Mouse (Mus musculus) hindbrain, embryonic 14.5 days (tissue): ENCODE measurements around the gene Cited4. TPM values are rescaled to one million over a fixed set of nuclear protein-coding genes. Genes with fewer than 3 reads are reported as not detected.

Experiments used
- ATAC-seq: fragments of 200-750 bp; cut with Nextera tagmentation; 2 replicates; pipeline ENCODE4 v1.8.0; 2017; ENCODE audit warnings: moderate number of reproducible peaks, mild to moderate bottlenecking, moderate TSS enrichment, moderate library complexity; ENCODE audit not compliant: low FRiP score
- DNase-seq: peaks from one replicate; pipeline ENCODE4 v3.0.0-alpha.2; 2015; ENCODE audit warnings: low spot score
- H3K27ac ChIP-seq: fragments of 300-500 bp; sonication (generic); 2 replicates; pipeline ENCODE4 v1.5.1; 2014; ENCODE audit warnings: mild to moderate bottlenecking, moderate library complexity
- H3K27me3 ChIP-seq: fragments of 300-500 bp; sonication (generic); 2 replicates; pipeline ENCODE4 v1.6.1; 2014; ENCODE audit warnings: mild to moderate bottlenecking, low read length, mixed read lengths; ENCODE audit not compliant: control insufficient read depth, insufficient read depth
- H3K36me3 ChIP-seq: fragments of 300-500 bp; sonication (generic); replicated peaks from 2 replicates; pipeline ENCODE4 v1.6.1; 2014; ENCODE audit not compliant: control insufficient read depth, insufficient read depth
- H3K4me1 ChIP-seq: fragments of 300-500 bp; sonication (generic); replicated peaks from 2 replicates; pipeline ENCODE4 v1.6.1; 2014; ENCODE audit warnings: antibody characterized with exemption, low read length, mixed read lengths; ENCODE audit not compliant: control insufficient read depth, insufficient read depth
- H3K4me2 ChIP-seq: fragments of 300-500 bp; sonication (generic); replicated peaks from 2 replicates; pipeline ENCODE4 v1.6.1; 2014; ENCODE audit warnings: mild to moderate bottlenecking, moderate library complexity
- H3K4me3 ChIP-seq: fragments of 300-500 bp; sonication (generic); replicated peaks from 2 replicates; pipeline ENCODE4 v1.5.1; 2014; ENCODE audit warnings: mild to moderate bottlenecking, low read length
- H3K9ac ChIP-seq: fragments of 300-500 bp; sonication (generic); 2 replicates; pipeline ENCODE4 v1.6.1; 2014
- H3K9me3 ChIP-seq: fragments of 300-500 bp; sonication (generic); 2 replicates; pipeline ENCODE4 v1.6.1; 2016; ENCODE audit warnings: low read length; ENCODE audit not compliant: control insufficient read depth
- WGBS: fragments of 180-500 bp; shearing (Covaris S2); extraction: QIAGEN DNeasy Blood & Tissue Kit; methylation state at CpG from one replicate; pipeline ENCODE4 v1.1.7; 2014; 5-methylcytosine and 5-hydroxymethylcytosine counted together
- polyA plus RNA-seq: library from polyadenylated mRNA; unstranded; fragments of >200 nt; fragmentation: Nextera tagmentation; extraction: Ambion mirVana; gene quantifications from 2 replicates; pipeline ENCODE4 v1.2.1, GENCODE M21; 2014

Gene Cited4
- polyA plus RNA-seq, 1 experiment from 2014 or later = 1.9 TPM

DNA sequence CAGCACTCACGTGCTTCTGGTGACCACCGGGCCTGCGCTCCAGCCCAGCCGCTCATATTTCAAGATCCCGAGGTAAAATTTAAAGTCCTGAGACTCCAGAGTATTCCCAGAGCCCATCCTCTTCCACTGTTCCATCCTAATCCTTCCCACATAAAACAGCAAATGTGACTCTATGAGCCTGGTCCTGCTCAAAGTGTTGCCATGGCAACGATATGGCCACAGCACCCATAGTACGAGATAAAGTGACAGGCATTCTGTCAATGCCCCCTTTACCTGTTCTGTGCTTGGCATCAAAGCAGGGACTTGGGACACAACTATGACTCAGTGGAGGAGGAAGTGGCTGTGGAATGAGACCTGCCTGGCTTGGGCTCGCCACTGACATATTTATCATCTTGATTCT, 10.5 kb upstream of the Cited4 start:
- DNase-seq (no peak), ATAC-seq (no peak)
- no peak overlapping the region for H3K27ac ChIP-seq
- no peak overlapping the region for H3K4me3 ChIP-seq
- no peak overlapping the region for H3K9ac ChIP-seq
- 75% methylated on average over 8 of the region's 8 CpGs for WGBS
- no peaks in the 10 kb centered on the region for H3K36me3 ChIP-seq
- no peaks in the 10 kb centered on the region for H3K9me3 ChIP-seq
- H3K27me3 ChIP-seq = no peaks in the 10 kb centered on the region
- H3K4me2 ChIP-seq = no peak overlapping the region
- no peaks in the 10 kb centered on the region for H3K4me1 ChIP-seq

DNA sequence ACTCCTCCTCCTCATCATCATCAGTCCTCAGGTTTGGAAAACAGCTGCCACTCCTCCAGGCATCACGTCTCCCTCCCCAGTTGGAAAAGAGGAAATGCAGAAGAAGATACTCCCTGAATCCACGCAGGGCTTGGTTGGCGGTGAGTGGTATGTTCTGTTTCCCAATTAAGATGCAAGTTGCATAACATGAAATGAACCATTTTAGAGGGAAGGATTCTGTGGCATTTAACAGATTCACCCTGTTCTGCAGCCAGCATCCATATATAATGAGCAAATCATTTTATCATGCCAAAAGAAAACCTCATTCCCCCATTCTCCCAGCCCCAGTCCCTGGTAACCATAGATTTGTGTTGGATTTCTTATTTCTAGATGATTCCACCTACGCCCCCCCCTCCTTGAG, 5.9 kb upstream of the Cited4 start:
- no peaks in the 10 kb centered on the region for H3K36me3 ChIP-seq
- DNase-seq = no peak
- H3K4me3 ChIP-seq = no peak overlapping the region
- H3K27me3 ChIP-seq = no peaks in the 10 kb centered on the region
- H3K27ac ChIP-seq = no peak overlapping the region
- no peak overlapping the region for H3K9ac ChIP-seq
- no peaks in the 10 kb centered on the region for H3K4me1 ChIP-seq
- WGBS = 74% methylated on average over 4 of the region's 4 CpGs
- H3K4me2 ChIP-seq = no peak overlapping the region
- H3K9me3 ChIP-seq = no peaks in the 10 kb centered on the region
- no peak for ATAC-seq

DNA sequence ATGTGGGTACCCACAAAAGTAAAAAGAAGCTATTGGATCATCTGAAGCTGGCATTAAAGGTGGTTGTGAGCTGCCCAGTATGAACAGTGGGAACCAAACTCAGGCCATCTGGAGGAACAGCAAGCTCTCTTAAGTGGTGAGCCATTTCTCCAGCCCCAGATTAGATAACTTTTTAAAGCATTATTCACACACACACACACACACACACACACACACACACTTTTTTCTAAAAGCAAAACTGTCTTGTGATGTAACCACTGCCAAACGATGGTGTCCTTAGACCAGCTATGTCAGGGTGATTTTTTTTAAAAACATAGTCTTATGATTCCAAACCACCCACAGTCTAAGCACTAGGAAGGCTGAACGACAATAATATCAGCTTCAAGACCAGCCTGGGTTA, 1.8 kb upstream of the Cited4 start:
- no peak overlapping the region for H3K27ac ChIP-seq
- peaks cover 25% of the 10 kb centered on the region for H3K27me3 ChIP-seq
- WGBS = 87% methylated on average over 2 of the region's 2 CpGs

DNA sequence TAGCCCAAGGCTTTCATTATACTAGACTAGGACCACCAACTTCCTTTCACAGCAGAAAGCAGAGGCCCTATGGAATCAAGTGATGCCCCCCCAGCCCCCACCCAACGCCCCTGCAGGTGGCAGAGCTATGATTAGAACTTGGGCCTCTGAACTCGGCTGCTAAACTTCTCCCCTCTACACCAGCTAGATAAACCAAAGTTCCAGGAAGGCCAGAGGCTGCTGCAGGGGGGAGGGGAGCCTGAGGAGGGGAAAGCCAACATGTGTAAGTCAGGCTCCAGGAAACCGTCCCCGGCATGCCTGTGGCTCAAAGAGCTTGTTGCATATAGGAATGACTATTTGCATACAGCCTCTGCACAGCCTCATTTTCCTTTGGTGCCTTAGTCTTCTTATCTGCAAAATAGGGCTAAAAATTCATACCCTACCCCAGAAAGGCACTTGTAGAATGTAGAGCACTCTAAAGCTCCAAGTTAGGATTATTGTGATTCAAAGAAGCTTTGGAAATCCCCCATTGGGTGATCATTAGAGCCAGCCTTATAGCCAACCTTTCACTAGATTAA, 1.1 kb upstream of the Cited4 start:
- no peak for ATAC-seq
- Histone ChIP-seq H3K4me2 (no peak overlapping the region), H3K9me3 (no peaks in the 10 kb centered on the region), H3K27ac (no peak overlapping the region), H3K4me3 (no peak overlapping the region), H3K9ac (no peak overlapping the region), H3K27me3 (peaks cover 25% of the 10 kb centered on the region), H3K4me1 (peaks cover 10% of the 10 kb centered on the region), H3K36me3 (no peaks in the 10 kb centered on the region)
- WGBS = 46% methylated on average over 4 of the region's 4 CpGs
- DNase-seq = no peak

More for the DNA sequence above, 1.8 kb upstream of the Cited4 start:
- H3K4me3 ChIP-seq = no peak overlapping the region
- no peaks in the 10 kb centered on the region for H3K36me3 ChIP-seq
- no peak overlapping the region for H3K9ac ChIP-seq
- H3K9me3 ChIP-seq = no peaks in the 10 kb centered on the region
- no peak overlapping the region for H3K4me2 ChIP-seq
- DNase-seq (no peak), ATAC-seq (no peak)
- H3K4me1 ChIP-seq = peaks cover 10% of the 10 kb centered on the region

DNA sequence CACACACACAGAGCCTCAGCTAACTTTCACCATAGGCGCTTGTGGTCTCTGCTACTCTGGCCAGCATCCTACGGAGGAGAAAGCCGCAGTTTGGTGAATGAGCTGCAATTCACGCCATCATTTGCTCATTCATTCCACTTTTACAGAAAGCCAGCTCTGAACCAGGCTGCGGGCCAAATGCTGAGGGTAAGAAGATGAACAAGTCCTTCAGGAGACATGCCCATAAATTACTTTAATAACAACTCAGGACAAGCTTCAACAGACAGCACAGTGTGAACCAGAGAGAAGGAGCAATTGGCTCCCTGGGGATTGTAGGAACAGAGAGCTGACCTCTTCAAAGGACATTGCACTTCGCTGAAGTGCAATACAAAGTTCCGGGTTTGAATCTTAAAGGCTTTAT, 590 bp upstream of the Cited4 start:
- WGBS = 60% methylated on average over 7 of the region's 7 CpGs
- Histone ChIP-seq H3K9me3 (no peaks in the 10 kb centered on the region), H3K36me3 (no peaks in the 10 kb centered on the region), H3K27ac (no peak overlapping the region), H3K4me3 (no peak overlapping the region), H3K9ac (no peak overlapping the region), H3K4me2 (peak overlapping the region; percentile 99; the same call in 1 of the 2 replicates), H3K4me1 (peaks cover 10% of the 10 kb centered on the region), H3K27me3 (peaks cover 25% of the 10 kb centered on the region)
- DNase-seq (no peak), ATAC-seq (no peak)

DNA sequence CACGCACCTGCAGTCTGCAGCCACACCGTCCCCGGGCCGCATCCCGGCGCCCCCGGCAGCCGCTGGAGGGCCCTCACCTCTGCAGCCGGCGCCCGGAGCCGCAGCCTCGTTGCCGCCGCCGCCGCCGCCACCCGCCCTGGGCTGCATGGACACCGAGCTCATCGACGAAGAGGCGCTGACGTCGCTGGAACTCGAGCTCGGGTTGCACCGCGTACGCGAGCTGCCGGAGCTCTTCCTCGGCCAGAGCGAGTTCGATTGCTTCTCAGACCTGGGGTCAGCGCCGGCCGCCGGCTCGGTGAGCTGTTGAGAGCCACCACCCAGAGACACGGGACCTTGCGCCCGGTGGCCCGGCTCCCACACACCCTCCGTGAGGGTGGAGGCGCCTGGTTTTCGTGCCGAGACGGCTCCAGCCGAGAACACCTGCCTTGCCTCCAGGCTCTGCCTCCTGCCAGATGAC, 701 bp downstream of the Cited4 start:
- Histone ChIP-seq H3K9ac (peak overlapping the region; percentile 58), H3K4me1 (peaks cover 10% of the 10 kb centered on the region), H3K4me3 (peak overlapping the region; percentile 50), H3K27ac (no peak overlapping the region), H3K36me3 (no peaks in the 10 kb centered on the region), H3K27me3 (peaks cover 25% of the 10 kb centered on the region), H3K4me2 (peak overlapping the region; percentile 99), H3K9me3 (no peaks in the 10 kb centered on the region)
- 1% methylated on average over 49 of the region's 50 CpGs for WGBS
- ATAC-seq (peak; percentile 32; the same call in 1 of the 2 replicates), DNase-seq (peak; percentile 39)

DNA sequence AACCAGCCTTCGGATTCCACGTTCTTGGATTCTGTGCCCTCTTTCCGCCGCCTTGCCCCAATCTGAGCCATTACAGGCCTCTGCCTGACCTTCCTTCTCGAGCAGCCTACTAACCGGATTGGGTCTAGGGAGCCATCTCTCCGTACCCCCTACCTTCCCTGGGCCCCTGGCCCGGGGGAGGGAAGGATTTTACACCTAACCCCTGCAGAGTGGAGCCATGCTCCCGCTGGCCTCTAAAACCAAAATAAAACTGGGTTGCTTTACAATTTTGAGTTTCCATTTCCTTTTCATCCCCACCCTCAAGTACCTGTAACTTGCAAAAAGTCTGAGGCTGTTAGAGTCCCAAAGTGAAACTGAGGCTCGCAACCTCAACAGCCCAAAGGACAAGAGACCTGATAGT, 1.2 kb downstream of the Cited4 start:
- Histone ChIP-seq H3K4me1 (peaks cover 10% of the 10 kb centered on the region), H3K36me3 (no peaks in the 10 kb centered on the region), H3K27me3 (peaks cover 25% of the 10 kb centered on the region), H3K4me3 (peak overlapping the region; percentile 50), H3K9me3 (no peaks in the 10 kb centered on the region), H3K9ac (peak overlapping the region; percentile 58; the same call in 1 of the 2 replicates), H3K27ac (no peak overlapping the region), H3K4me2 (peak overlapping the region; percentile 99)
- 15% methylated on average over 10 of the region's 10 CpGs for WGBS
- DNase-seq = no peak
- ATAC-seq = no peak

DNA sequence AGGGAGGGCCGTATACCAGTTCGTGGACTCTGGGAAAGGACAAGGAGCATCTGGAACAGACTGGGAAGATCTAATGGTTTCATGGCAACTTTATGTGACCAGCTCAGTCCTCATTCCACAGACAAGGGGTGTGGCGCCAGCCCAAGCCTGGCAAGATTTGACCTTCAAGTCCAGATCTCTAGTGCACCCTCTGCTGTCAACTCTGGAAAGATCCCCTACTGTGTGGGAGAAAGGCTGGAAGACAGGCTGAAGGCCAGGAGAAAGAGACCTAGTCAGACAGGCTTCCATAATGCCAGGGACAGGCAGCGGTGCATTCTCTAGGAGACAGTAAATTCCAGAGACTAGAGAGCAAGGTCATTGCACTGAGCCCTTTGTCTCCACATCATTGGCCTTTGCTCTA, 2.2 kb downstream of the Cited4 start:
- Histone ChIP-seq H3K9ac (no peak overlapping the region), H3K27ac (no peak overlapping the region), H3K4me3 (no peak overlapping the region), H3K27me3 (peaks cover 25% of the 10 kb centered on the region), H3K4me1 (peaks cover 10% of the 10 kb centered on the region), H3K4me2 (no peak overlapping the region), H3K36me3 (no peaks in the 10 kb centered on the region), H3K9me3 (no peaks in the 10 kb centered on the region)
- WGBS = 90% methylated on average over 4 of the region's 4 CpGs
- ATAC-seq (no peak), DNase-seq (no peak)

DNA sequence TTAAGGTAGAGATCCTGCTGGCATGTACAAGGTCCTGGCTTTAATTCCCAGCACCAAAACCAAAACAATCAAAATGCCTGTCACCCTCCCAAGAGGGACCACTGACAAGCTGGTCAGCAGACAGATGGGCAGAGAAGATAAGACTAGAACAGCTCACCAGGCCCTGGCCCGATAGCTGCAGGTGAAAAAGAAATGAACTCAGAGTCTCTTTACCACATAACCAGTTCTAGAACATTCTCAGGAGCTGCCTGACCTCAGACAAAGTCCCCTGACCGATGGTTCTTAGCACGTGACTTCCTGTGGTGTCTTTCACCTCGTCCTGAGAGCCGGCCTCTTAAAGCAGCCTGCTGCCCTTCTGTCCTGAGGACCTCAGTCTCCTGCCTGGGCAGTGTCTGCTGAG, 3.2 kb downstream of the Cited4 start:
- ATAC-seq (no peak), DNase-seq (no peak)
- peaks cover 25% of the 10 kb centered on the region for H3K27me3 ChIP-seq

DNA sequence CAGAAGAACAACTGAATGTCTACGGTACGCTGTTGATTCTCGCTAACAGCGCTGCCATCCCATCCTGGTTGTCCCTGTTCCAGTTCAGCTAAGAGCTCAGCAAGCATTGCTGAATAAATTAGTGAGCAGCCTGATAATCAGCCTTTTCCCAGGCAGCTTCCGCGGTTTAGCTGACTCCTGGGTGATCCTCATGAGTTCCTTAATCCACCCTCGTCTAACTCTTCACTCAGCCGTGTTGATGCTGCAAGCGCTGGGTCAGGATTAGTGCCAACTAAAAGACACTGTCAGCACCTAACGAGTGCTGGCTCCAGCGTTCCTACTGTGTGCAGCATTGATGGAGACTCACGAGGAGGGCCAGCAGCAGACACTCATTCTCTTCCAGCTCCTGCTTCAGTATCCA, 4.7 kb downstream of the Cited4 start:
- ATAC-seq = no peak
- H3K27me3 ChIP-seq = peaks cover 22% of the 10 kb centered on the region
- no peak overlapping the region for H3K4me2 ChIP-seq
- no peak overlapping the region for H3K27ac ChIP-seq
- DNase-seq = no peak
- 50% methylated on average over 12 of the region's 12 CpGs for WGBS
- H3K36me3 ChIP-seq = no peaks in the 10 kb centered on the region
- H3K4me3 ChIP-seq = no peak overlapping the region
- peaks cover 10% of the 10 kb centered on the region for H3K4me1 ChIP-seq
- no peaks in the 10 kb centered on the region for H3K9me3 ChIP-seq
- no peak overlapping the region for H3K9ac ChIP-seq

More for the DNA sequence above, 3.2 kb downstream of the Cited4 start:
- H3K4me1 ChIP-seq = peaks cover 10% of the 10 kb centered on the region
- H3K27ac ChIP-seq = no peak overlapping the region
- no peaks in the 10 kb centered on the region for H3K9me3 ChIP-seq
- no peak overlapping the region for H3K4me3 ChIP-seq
- no peak overlapping the region for H3K9ac ChIP-seq
- H3K4me2 ChIP-seq = no peak overlapping the region
- no peaks in the 10 kb centered on the region for H3K36me3 ChIP-seq
- 77% methylated on average over 5 of the region's 5 CpGs for WGBS
